Comparison of ENCODE assay signal across 8 mouse cellular contexts in genomic region chr6:15720461-15720817, GRCm38 (mm10). TPM values are rescaled to one million over a fixed set of nuclear protein-coding genes. Genes with fewer than 3 reads are reported as not detected.
DNase-seq lines count a peak whose midpoint lies in the region; ATAC-seq and TF ChIP-seq lines count a peak whose summit lies in the region.

TSS of gene Mdfic (plus strand) at chr6:15720661.

- H3K79me2 ChIP-seq in macrophage (ENCODE audit: inconsistent target): peaks cover 46% of the 10 kb centered on the region

- TF ChIP-seq CTCF in heart, postnatal 0 days (IDR thresholded peaks at IDR 0.05; ENCODE audit: low read depth): no peak

- WGBS in forebrain, embryonic 10.5 days: 1% methylated on average over 16 of the region's 16 CpGs
- under 1% methylated on average over 15 of the region's 16 CpGs for WGBS in heart, postnatal 0 days
- under 1% methylated on average over 15 of the region's 16 CpGs for WGBS in macrophage (ENCODE audit: missing documents)
- under 1% methylated on average over 16 of the region's 16 CpGs for WGBS in stomach, embryonic 14.5 days

- H3K36me3 ChIP-seq in forebrain, embryonic 10.5 days (replicated peaks): no peaks in the 10 kb centered on the region
- H3K36me3 ChIP-seq in heart, postnatal 0 days (replicated peaks; ENCODE audit: control insufficient read depth, insufficient read depth, low read length): no peaks in the 10 kb centered on the region
- no peaks in the 10 kb centered on the region for H3K36me3 ChIP-seq in macrophage (ENCODE audit: inconsistent target)
- no peaks in the 10 kb centered on the region for H3K36me3 ChIP-seq in stomach, embryonic 14.5 days (ENCODE audit: control insufficient read depth, insufficient read depth, low read length)

- DNase-seq in 3134 (ENCODE audit: extremely low read depth, insufficient read length, low spot score): peak; percentile 86
- peak; percentile 72 for DNase-seq in Muller cell, postnatal 12 days (ENCODE audit: inconsistent ontology term)
- DNase-seq in forebrain, embryonic 10.5 days (ENCODE audit: extremely low spot score, low spot score): peak; percentile 38
- DNase-seq in heart, postnatal 0 days (ENCODE audit: low spot score): peak; percentile 42
- peak; percentile 77 for DNase-seq in kidney, postnatal 14 days
- DNase-seq in right cerebral cortex, adult 18-20 months: no peak

- peaks cover 18% of the 10 kb centered on the region for H3K4me1 ChIP-seq in forebrain, embryonic 10.5 days
- no peaks in the 10 kb centered on the region; the same call in 1 of the 2 replicates for H3K4me1 ChIP-seq in heart, postnatal 0 days (ENCODE audit: control insufficient read depth, insufficient read depth)
- peaks cover 9% of the 10 kb centered on the region; the same call in 1 of the 2 replicates for H3K4me1 ChIP-seq in stomach, embryonic 14.5 days (ENCODE audit: control insufficient read depth, insufficient read depth, low read length)

- 0 out of 2 replicates have a peak, but pooled peaks have one; percentile 24 for TF ChIP-seq EP300 in heart, postnatal 0 days (IDR thresholded peaks at IDR 0.05; ENCODE audit: low read depth)

- peak within 1 kb of the TSS; percentile 84 for H3K4me2 ChIP-seq in heart, postnatal 0 days (ENCODE audit: low read depth, low read length)
- peak within 1 kb of the TSS; percentile 67 for H3K4me2 ChIP-seq in stomach, embryonic 14.5 days (replicated peaks; ENCODE audit: low read depth, low read length)

- H3K9ac ChIP-seq in heart, postnatal 0 days (replicated peaks; ENCODE audit: low read depth, low read length): peak within 1 kb of the TSS; percentile 85
- peak within 1 kb of the TSS; percentile 70 for H3K9ac ChIP-seq in stomach, embryonic 14.5 days (replicated peaks; ENCODE audit: low read depth, low read length)

- peak within 1 kb of the TSS; percentile 94 for H3K27ac ChIP-seq in forebrain, embryonic 10.5 days
- peak within 1 kb of the TSS; percentile 85 for H3K27ac ChIP-seq in heart, postnatal 0 days (ENCODE audit: low read depth)
- peak within 1 kb of the TSS; percentile 87 for H3K27ac ChIP-seq in macrophage
- peak within 1 kb of the TSS; percentile 82 for H3K27ac ChIP-seq in stomach, embryonic 14.5 days (ENCODE audit: low read length)

- peak; percentile 68 for ATAC-seq in heart, postnatal 0 days (ENCODE audit: insufficient read depth, low read depth)
- peak; percentile 46; the same call in 1 of the 2 replicates for ATAC-seq in stomach, embryonic 14.5 days (ENCODE audit: insufficient number of reproducible peaks, insufficient read depth, low FRiP score, low read depth)

- H3K27me3 ChIP-seq in forebrain, embryonic 10.5 days (ENCODE audit: poor library complexity, severe bottlenecking): peaks cover 7% of the 10 kb centered on the region; the same call in 1 of the 2 replicates
- no peaks in the 10 kb centered on the region for H3K27me3 ChIP-seq in heart, postnatal 0 days (ENCODE audit: control insufficient read depth, insufficient read depth, low read length)
- no peaks in the 10 kb centered on the region for H3K27me3 ChIP-seq in stomach, embryonic 14.5 days (ENCODE audit: control insufficient read depth, insufficient read depth, low read length)

- H3K9me3 ChIP-seq in forebrain, embryonic 10.5 days: no peaks in the 10 kb centered on the region
- H3K9me3 ChIP-seq in heart, postnatal 0 days (replicated peaks; ENCODE audit: control insufficient read depth, low read length): no peaks in the 10 kb centered on the region
- no peaks in the 10 kb centered on the region for H3K9me3 ChIP-seq in stomach, embryonic 14.5 days (ENCODE audit: control insufficient read depth, low read depth, low read length)

- peak within 1 kb of the TSS; percentile 76 for H3K4me3 ChIP-seq in forebrain, embryonic 10.5 days
- peak within 1 kb of the TSS; percentile 84 for H3K4me3 ChIP-seq in heart, postnatal 0 days (ENCODE audit: low read depth, low read length)
- H3K4me3 ChIP-seq in macrophage (ENCODE audit: inconsistent target): peak within 1 kb of the TSS; percentile 83
- peak within 1 kb of the TSS; percentile 68 for H3K4me3 ChIP-seq in stomach, embryonic 14.5 days (ENCODE audit: low read depth, low read length)

RNA-seq across cellular contexts. Expression of gene Mdfic, which starts in this region (rescaled TPM):
- polyA plus RNA-seq in forebrain, embryonic 10.5 days (2016; fragmentation: Nextera tagmentation; extraction: Ambion mirVana): 3.3 TPM in 2 replicates
- total RNA-seq in heart, postnatal 0 days (2014; rRNA removed; ENCODE audit: low replicate concordance): 11.1 and 16.9 TPM in 2 replicates
- 2.4 and 2.6 TPM in 2 replicates for polyA plus RNA-seq in heart, postnatal 0 days (2015; fragmentation: Nextera tagmentation; extraction: Ambion mirVana)
- 1,000 to 10,000 TPM in 3 of 26 experiments, 100 to 1,000 TPM in 23; 207 to 1,244 (median 399) TPM for total RNA-seq in macrophage (2018; cell fraction: chromatin; rRNA removed)
- 100 to 1,000 TPM; 164 to 281 (median 201) TPM for total RNA-seq in macrophage (2018; cell fraction: cytosol; rRNA removed)
- 100 to 1,000 TPM; 193 to 717 (median 422) TPM for total RNA-seq in macrophage (2018; cell fraction: nucleus; rRNA removed)
- 136 to 190 TPM (median 180 TPM) in 3 replicates for polyA plus RNA-seq in macrophage (2018)
- polyA plus RNA-seq in stomach, embryonic 14.5 days (2014; fragmentation: Nextera tagmentation; extraction: Ambion mirVana): 12.7 and 15.6 TPM in 2 replicates
